Mouse (Mus musculus) common myeloid progenitor, adult 5-6 weeks (primary cell): Measurements from ENCODE around the gene 4931440F15Rik. TPM values are rescaled to one million over a fixed set of nuclear protein-coding genes. Genes with fewer than 3 reads are reported as not detected.

Source experiments
- total RNA-seq: library from RNA; stranded (forward); fragments of 200-1000, 187-1606 nt; gene quantifications from 2 replicates; pipeline ENCODE4 v1.2.3, GENCODE M21; 2017

Gene 4931440F15Rik
- total RNA-seq, 1 experiment from 2014 or later: 0.18 TPM

Other genes starting within 250 kb of the 4931440F15Rik start
- 84.0 and 96.0 TPM in 2 replicates for gene Rtn4, start 132.7 kb downstream of the 4931440F15Rik start, total RNA-seq
- gene Eml6, start 200.4 kb upstream of the 4931440F15Rik start, total RNA-seq: 1.5 and 2.5 TPM in 2 replicates